Mouse (Mus musculus): ENCODE data around the gene Tfap2b. TPM values are rescaled to one million over a fixed set of nuclear protein-coding genes. Genes with fewer than 3 reads are reported as not detected.

Gene Tfap2b
- polyA plus RNA-seq, 1 experiment from 2014 or later = 78.3 TPM

Other genes starting within 250 kb of the Tfap2b start
- 2.7 and 30.0 TPM in 2 replicates for gene Tfap2d, start 105.9 kb upstream of the Tfap2b start, polyA plus RNA-seq (2015; fragmentation: Nextera tagmentation; extraction: Ambion mirVana)

Measured in hindbrain, embryonic 15.5 days (tissue).